Mouse (Mus musculus) Patski (cell line): ENCODE measurements around the gene Rcc1l. TPM values are rescaled to one million over a fixed set of nuclear protein-coding genes. Genes with fewer than 3 reads are reported as not detected.

Experiments
- ATAC-seq: fragments of 100-300 bp; one replicate; pipeline ENCODE4 v1.8.0; 2021
- CTCF ChIA-PET: fragments of 350-600 bp; sonication (Branson Sonifier 250); formaldehyde crosslinking; loops from one replicate; lab custom pipeline; 2022; ENCODE audit warnings: inconsistent platforms; lab: Charles Lee
- POLR2A ChIA-PET: fragments of 350-600 bp; sonication (Branson Sonifier 250); formaldehyde crosslinking; loops from one replicate; lab custom pipeline; 2022; ENCODE audit warnings: antibody characterized with exemption, inconsistent platforms; lab: Charles Lee
- DNase-seq: peaks from one replicate; pipeline ENCODE4 v3.0.0-alpha.2; 2011; ENCODE audit warnings: low read depth, low spot score
- H3K27me3 ChIP-seq: fragments of 371-371 bp; one replicate; pipeline ENCODE4 v1.5.1; 2021
- CTCF ChIP-seq: fragments of 100-300 bp; IDR thresholded peaks from one replicate; pipeline ENCODE4 v1.5.1; 2021
- in situ Hi-C: fragments of 300-500 bp; cut with MboI; formaldehyde crosslinking; loops from 3 replicates; pipeline ENCODE4 v1.11.1; 2018; ENCODE audit warnings: low pct_unique_long_range_greater_than_20kb, mixed read lengths
- polyA plus RNA-seq: library from polyadenylated mRNA; unstranded; gene quantifications from one replicate; pipeline ENCODE4 v1.2.3, GENCODE M21; 2021

Gene Rcc1l
- polyA plus RNA-seq, 1 experiment from 2014 or later, result 44.6 TPM

GRCm38 (mm10) chr5:134099496-134100211, 76.9 kb downstream of the Rcc1l start, which contains the start of gene Castor2:
Castor2 (plus strand) TSS chr5:134099711.
- POLR2A ChIA-PET, result interaction anchor here (0.6 to 1.1 kb wide), 4 partner anchors 10 to 1389 kb away, joined by 3 to 8 read pairs (median 3); partner anchors contain the start of gene Rcc1l
- no peak for TF ChIP-seq CTCF
- in situ Hi-C loops, result no loop called here

DNA sequence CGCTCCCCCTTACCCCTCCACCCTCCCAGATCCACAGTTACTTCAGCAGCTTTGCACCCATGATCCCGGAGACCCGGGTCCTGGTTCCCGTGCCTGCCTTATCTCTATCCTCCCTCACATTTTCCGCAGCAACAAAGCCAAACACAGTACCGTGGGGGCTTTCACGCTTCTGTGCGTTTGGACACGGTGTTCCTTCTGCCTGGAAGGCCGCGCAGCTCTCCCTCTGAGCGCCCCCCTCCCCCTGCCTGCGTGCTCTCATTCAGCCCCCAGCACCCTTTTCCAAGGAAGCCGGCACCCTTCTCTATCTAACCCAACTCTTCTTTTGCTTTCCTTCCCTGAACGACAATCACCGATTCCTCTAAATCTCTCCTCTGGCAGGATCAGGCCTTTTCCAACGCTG, 77.6 kb downstream of the Rcc1l start:
- no peak for TF ChIP-seq CTCF
- in situ Hi-C loops, result no loop called here
- CTCF ChIA-PET, result no interaction called here

More at GRCm38 (mm10) chr5:134099496-134100211, 76.9 kb downstream of the Rcc1l start, which contains the start of gene Castor2:
- ATAC-seq (peak; percentile 79), DNase-seq (peak; percentile 64)
- CTCF ChIA-PET, result no interaction called here
- no peaks in the 10 kb centered on the region for H3K27me3 ChIP-seq

GRCm38 (mm10) chr5:134098341-134098902, 78.2 kb downstream of the Rcc1l start:
- in situ Hi-C loops, result no loop called here
- ATAC-seq (no peak), DNase-seq (no peak)
- H3K27me3 ChIP-seq, result no peaks in the 10 kb centered on the region
- ChIA-PET POLR2A (interaction anchor here (0.8 kb wide), 1 partner anchor 78 kb away, joined by 3 read pairs; the partner anchor contains the start of gene Rcc1l), CTCF (interaction anchor here (1.4 kb wide), 2 partner anchors 12 to 17 kb away, joined by 3 to 4 read pairs; no protein-coding TSS in a partner anchor)
- no peak for TF ChIP-seq CTCF

More for the DNA sequence above, 77.6 kb downstream of the Rcc1l start:
- POLR2A ChIA-PET, result interaction anchor here (0.6 to 1.1 kb wide), 4 partner anchors 9 to 1390 kb away, joined by 3 to 8 read pairs (median 3); partner anchors contain the start of gene Rcc1l
- no peaks in the 10 kb centered on the region for H3K27me3 ChIP-seq
- DNase-seq (no peak), ATAC-seq (peak; percentile 23)

Other genes starting within 250 kb of the Rcc1l start
- gene Castor2, start 77.1 kb downstream of the Rcc1l start, polyA plus RNA-seq, result 27.3 TPM
- gene Gtf2ird2, start 7.2 kb upstream of the Rcc1l start, polyA plus RNA-seq, result 11.1 TPM
- gene Ncf1, start 52.9 kb upstream of the Rcc1l start, polyA plus RNA-seq, result 0.08 TPM
- 230 TPM for gene Gtf2i, start 138.0 kb upstream of the Rcc1l start, polyA plus RNA-seq